Mouse (Mus musculus): ENCODE results near the gene Cops9. TPM values are rescaled to one million over a fixed set of nuclear protein-coding genes. Genes with fewer than 3 reads are reported as not detected.
A peak's percentile ranks its signal among the peaks of the same experiment; 100 is the strongest.

Gene Cops9
- total and polyA plus RNA-seq, 3 experiments = 168 to 209 (median 185) TPM

- no peak overlapping the region for H3K9ac ChIP-seq (ENCODE audit: insufficient read depth, low read depth)
- H3K4me3 ChIP-seq (replicated peaks in 1 of 3; ENCODE audit: low read depth in 2 of 3, low read length in 2 of 3, poor library complexity in 1 of 3) = no peak overlapping the region
- no peak for DNase-seq (ENCODE audit: extremely low read depth)
- no peaks in the 10 kb centered on the region for H3K79me2 ChIP-seq (replicated peaks; ENCODE audit: control insufficient read depth, extremely low read depth, insufficient read depth, poor library complexity, severe bottlenecking)
- no peaks in the 10 kb centered on the region for H3K36me3 ChIP-seq (replicated peaks in 1 of 2; ENCODE audit: control insufficient read depth in 1 of 2, insufficient read depth in 1 of 2, low read length in 1 of 2)
- H3K27me3 ChIP-seq (replicated peaks) = peaks cover 63% of the 10 kb centered on the region
- in situ Hi-C loops (cut with MboI; ENCODE audit: low pct_ligation_motif_present, low pct_unique_long_range_greater_than_20kb, low sequenced_read_pairs) = no loop called here
- no peaks in the 10 kb centered on the region for H3K4me1 ChIP-seq (ENCODE audit: control insufficient read depth in 1 of 2, insufficient read depth in 2 of 2)
- no peaks in the 10 kb centered on the region for H3K9me3 ChIP-seq (replicated peaks; ENCODE audit: low read length)
- dilution Hi-C loops (cut with MboI; ENCODE audit: extremely low pct_ligation_motif_present, extremely low pct_unique_long_range_greater_than_20kb, low sequenced_read_pairs) = no loop called here
- H3K4me2 ChIP-seq (ENCODE audit: insufficient read depth, low read depth, poor library complexity, severe bottlenecking) = no peak overlapping the region
- TF ChIP-seq MAX (IDR thresholded peaks at IDR 0.05; ENCODE audit: low read length) (no peak), MEF2A (IDR thresholded peaks at IDR 0.05; ENCODE audit: borderline replicate concordance, low read depth, low read length) (no peak), ETS1 (conservative IDR thresholded peaks at IDR 0.05; ENCODE audit: low read depth, low read length) (no peak), PAX5 (IDR thresholded peaks at IDR 0.05; ENCODE audit: low read length) (no peak), RAD21 (IDR thresholded peaks at IDR 0.05; ENCODE audit: low read depth, low read length) (no peak), ELF1 (IDR thresholded peaks at IDR 0.05; ENCODE audit: low read depth, low read length) (no peak), JUN (IDR thresholded peaks at IDR 0.05; ENCODE audit: insufficient read depth, low read depth, low read length) (no peak), RCOR1 (conservative IDR thresholded peaks at IDR 0.05; ENCODE audit: low read depth, low read length) (no peak), TBP (conservative IDR thresholded peaks at IDR 0.05; ENCODE audit: low read depth, low read length) (no peak), GABPA (IDR thresholded peaks at IDR 0.05; ENCODE audit: insufficient replicate concordance, low read depth, low read length) (no peak), USF1 (IDR thresholded peaks at IDR 0.05; ENCODE audit: low read depth, low read length) (no peak), IRF4 (IDR thresholded peaks at IDR 0.05; ENCODE audit: low read depth, low read length) (no peak), MYC (IDR thresholded peaks at IDR 0.05; ENCODE audit: low read depth, low read length) (no peak), KAT2A (IDR thresholded peaks at IDR 0.05; ENCODE audit: insufficient replicate concordance, low read length) (no peak), MAFK (IDR thresholded peaks at IDR 0.05; ENCODE audit: insufficient replicate concordance, low read length) (no peak), EP300 (IDR thresholded peaks at IDR 0.05; ENCODE audit: low read length) (no peak)
- no peak overlapping the region for H3K27ac ChIP-seq (ENCODE audit: insufficient read depth, low read depth)
Measured at GRCm38 (mm10) chr1:92616046-92616445, 25.7 kb downstream of the Cops9 start.

- peak; percentile 29 for DNase-seq (ENCODE audit: extremely low read depth)
- Histone ChIP-seq H3K4me2 (ENCODE audit: insufficient read depth, low read depth, poor library complexity, severe bottlenecking) (no peak overlapping the region), H3K4me3 (replicated peaks in 1 of 3; ENCODE audit: low read depth in 2 of 3, low read length in 2 of 3, poor library complexity in 1 of 3) (no peak overlapping the region), H3K4me1 (ENCODE audit: control insufficient read depth in 1 of 2, insufficient read depth in 2 of 2) (no peaks in the 10 kb centered on the region), H3K9me3 (replicated peaks; ENCODE audit: low read length) (peaks cover 6% of the 10 kb centered on the region), H3K27me3 (replicated peaks) (peaks cover 66% of the 10 kb centered on the region), H3K27ac (ENCODE audit: insufficient read depth, low read depth) (no peak overlapping the region), H3K36me3 (replicated peaks in 1 of 2; ENCODE audit: control insufficient read depth in 1 of 2, insufficient read depth in 1 of 2, low read length in 1 of 2) (no peaks in the 10 kb centered on the region), H3K9ac (ENCODE audit: insufficient read depth, low read depth) (no peak overlapping the region), H3K79me2 (replicated peaks; ENCODE audit: control insufficient read depth, extremely low read depth, insufficient read depth, poor library complexity, severe bottlenecking) (no peaks in the 10 kb centered on the region)
- in situ Hi-C loops (cut with MboI; ENCODE audit: low pct_ligation_motif_present, low pct_unique_long_range_greater_than_20kb, low sequenced_read_pairs) = loop anchor here (5.0 kb wide), 1 partner anchor 97 kb away; the partner anchor contains the start of gene Olfr1414
- dilution Hi-C loops (cut with MboI; ENCODE audit: extremely low pct_ligation_motif_present, extremely low pct_unique_long_range_greater_than_20kb, low sequenced_read_pairs) = no loop called here
- TF ChIP-seq EP300 (IDR thresholded peaks at IDR 0.05; ENCODE audit: low read length) (no peak), RAD21 (IDR thresholded peaks at IDR 0.05; ENCODE audit: low read depth, low read length) (peak; percentile 75), SIN3A (IDR thresholded peaks at IDR 0.05; ENCODE audit: low read length) (no peak), SMC3 (IDR thresholded peaks at IDR 0.05; ENCODE audit: low read depth, low read length) (peak; percentile 60), PAX5 (IDR thresholded peaks at IDR 0.05; ENCODE audit: low read length) (no peak), CTCF (conservative IDR thresholded peaks at IDR 0.05 in 1 of 2, IDR thresholded peaks at IDR 0.05 in 1 of 2; ENCODE audit: low read depth in 2 of 2, low read length in 2 of 2) (peak; percentile 37 to 83; a peak in 3 of 4 replicates)
Measured at GRCm38 (mm10) chr1:92614516-92614915, 27.3 kb downstream of the Cops9 start.

Data from CH12.LX (cell line).